Mouse (Mus musculus) liver, embryonic 14.5 days (tissue): ENCODE data around the gene Slc12a4. TPM values are rescaled to one million over a fixed set of nuclear protein-coding genes. Genes with fewer than 3 reads are reported as not detected.
"Not testable (repeated sequence)": the region's sequence is repeated elsewhere in the genome, so short reads cannot be mapped to it uniquely, and the experiment has no call there.

ENCODE experiments used
- ATAC-seq: fragments of 200-750 bp; cut with Nextera tagmentation; 2 replicates; pipeline ENCODE4 v1.8.0; 2017; ENCODE audit warnings: moderate number of reproducible peaks, mild to moderate bottlenecking, moderate library complexity; ENCODE audit not compliant: insufficient read depth
- DNase-seq, 3 experiments: peaks; one replicate each; pipeline ENCODE4 v3.0.0-alpha.2; 2012 to 2013; ENCODE audit warnings: low read depth in 3 of 3, low spot score in 3 of 3
- H3K27ac ChIP-seq: fragments of 300-500 bp; sonication (generic); 2 replicates; pipeline ENCODE4 v1.5.1; 2014; ENCODE audit warnings: moderate library complexity, mild to moderate bottlenecking, control low read depth, inconsistent platforms
- H3K27me3 ChIP-seq: fragments of 300-500 bp; sonication (generic); 2 replicates; pipeline ENCODE4 v1.6.1; 2014; ENCODE audit warnings: mild to moderate bottlenecking, low read length, moderate library complexity; ENCODE audit not compliant: control insufficient read depth, insufficient read depth
- H3K36me3 ChIP-seq: fragments of 300-500 bp; sonication (generic); replicated peaks from 2 replicates; pipeline ENCODE4 v1.6.1; 2014; ENCODE audit warnings: low read depth; ENCODE audit not compliant: control insufficient read depth, insufficient read depth
- H3K4me1 ChIP-seq, 2 experiments: fragments of 200-500 bp in 1 of 2; fragments of 300-500 bp in 1 of 2; sonication (generic) in 1 of 2; replicated peaks; 2 replicates each; pipeline ENCODE4 v1.6.1; 2012 to 2014; ENCODE audit warnings: antibody characterized with exemption in 1 of 2, inconsistent platforms in 1 of 2, low read length in 1 of 2; ENCODE audit not compliant: control insufficient read depth in 2 of 2, insufficient read depth in 2 of 2
- H3K4me2 ChIP-seq: fragments of 300-500 bp; sonication (generic); 2 replicates; pipeline ENCODE4 v1.6.1; 2014; ENCODE audit warnings: low read depth, mild to moderate bottlenecking, control low read depth, moderate library complexity
- H3K4me3 ChIP-seq, 2 experiments: fragments of 200-500 bp in 1 of 2; fragments of 300-500 bp in 1 of 2; sonication (generic) in 1 of 2; 2 replicates each; pipeline ENCODE4 v1.5.1; 2012 to 2014; ENCODE audit warnings: low read depth in 2 of 2, low read length in 2 of 2, mild to moderate bottlenecking in 2 of 2, control low read depth in 1 of 2, inconsistent platforms in 1 of 2, moderate library complexity in 1 of 2; ENCODE audit not compliant: insufficient read depth in 1 of 2
- H3K9ac ChIP-seq: fragments of 300-500 bp; sonication (generic); replicated peaks from 2 replicates; pipeline ENCODE4 v1.6.1; 2014; ENCODE audit warnings: mild to moderate bottlenecking, control low read depth, moderate library complexity
- H3K9me3 ChIP-seq: fragments of 300-500 bp; sonication (generic); 2 replicates; pipeline ENCODE4 v1.6.1; 2016; ENCODE audit warnings: low read length, mixed read lengths; ENCODE audit not compliant: control insufficient read depth
- CTCF ChIP-seq: IDR thresholded peaks from 2 replicates; pipeline ENCODE4 v1.5.1; 2016; ENCODE audit warnings: antibody characterized with exemption, low read depth, control low read depth
- EP300 ChIP-seq: IDR thresholded peaks from 2 replicates; pipeline ENCODE4 v1.6.1; 2016; ENCODE audit warnings: antibody characterized with exemption, low read depth
- WGBS: fragments of 180-500 bp; shearing (Covaris S2); extraction: QIAGEN DNeasy Blood & Tissue Kit; methylation state at CpG from one replicate; pipeline ENCODE4 v1.1.7; 2014; ENCODE audit not compliant: insufficient replicate concordance; 5-methylcytosine and 5-hydroxymethylcytosine counted together
- polyA plus RNA-seq, 2 experiments: library from polyadenylated mRNA; depleted of rRNA in 1 of 2; stranded (reverse) in 1 of 2; unstranded in 1 of 2; fragments of >200 nt; fragmentation: Nextera tagmentation in 1 of 2; extraction: Ambion mirVana in 1 of 2; gene quantifications; 2 replicates each; pipeline versions ENCODE4 v1.2.1 to v1.2.3; 2012 to 2014

The Slc12a4 gene
- polyA plus RNA-seq (2012; rRNA removed) (8.3 and 11.1 TPM in 2 replicates), polyA plus RNA-seq (2014; fragmentation: Nextera tagmentation; extraction: Ambion mirVana) (6.9 and 8.9 TPM in 2 replicates)

DNA sequence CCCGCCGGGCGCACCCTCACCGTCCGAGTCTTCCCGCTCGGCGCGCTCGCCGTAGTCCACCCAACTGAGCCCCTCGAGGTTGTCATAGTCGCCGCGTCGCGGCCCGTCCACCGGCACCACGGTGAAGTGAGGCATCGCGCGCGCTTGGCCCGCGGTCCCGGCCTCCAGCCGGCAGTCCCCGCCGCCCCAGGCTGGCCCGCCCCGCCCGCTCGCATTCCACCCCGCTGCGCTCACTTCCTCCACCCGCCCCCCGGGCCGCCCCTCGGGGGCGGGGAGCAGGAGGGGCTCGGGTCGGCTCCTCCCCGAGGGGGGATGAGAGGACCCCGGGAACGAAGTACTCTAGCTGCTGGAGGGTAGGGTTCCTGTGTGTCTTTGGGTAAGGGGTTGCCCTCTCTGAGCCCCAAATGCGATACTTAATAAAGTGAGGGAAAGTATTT is at the start of gene Slc12a4:
Gene Slc12a4, minus strand, starts transcription at position 193 of the 437 bp plus-strand sequence.
- no peaks in the 10 kb centered on the region for H3K27me3 ChIP-seq
- H3K4me2 ChIP-seq, result peak within 1 kb of the TSS; percentile 89
- peak within 1 kb of the TSS; percentile 81 for H3K27ac ChIP-seq
- no peaks in the 10 kb centered on the region for H3K36me3 ChIP-seq
- ATAC-seq (peak; percentile 74), DNase-seq (peak; percentile 54 to 63 (median 59))
- TF ChIP-seq EP300 (no peak), CTCF (no peak)
- peak within 1 kb of the TSS; percentile 84 for H3K9ac ChIP-seq
- peaks cover 19 to 41% of the 10 kb centered on the region in 2 experiments for H3K4me1 ChIP-seq
- under 1% methylated on average over 44 of the region's 47 CpGs for WGBS
- H3K4me3 ChIP-seq, result peak within 1 kb of the TSS; percentile 59 to 69
- no peaks in the 10 kb centered on the region for H3K9me3 ChIP-seq

DNA sequence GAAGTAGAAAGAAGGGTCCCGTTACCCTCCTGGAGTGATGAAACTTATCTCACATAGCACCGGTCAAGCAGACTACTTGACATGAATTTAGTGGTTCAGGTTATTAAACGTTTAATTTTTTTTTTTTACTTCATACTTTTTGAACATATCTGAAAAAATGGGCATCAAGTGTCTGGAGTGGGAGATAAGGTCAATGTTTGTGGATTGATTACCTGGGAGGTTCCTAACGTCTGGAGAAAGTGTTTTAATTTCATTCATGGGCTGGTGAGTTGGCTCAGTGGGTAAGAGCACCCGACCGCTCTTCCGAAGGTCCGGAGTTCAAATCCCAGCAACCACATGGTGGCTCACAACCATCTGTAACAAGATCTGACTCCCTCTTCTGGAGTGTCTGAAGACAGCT is 46.3 kb upstream of the Slc12a4 start:
- H3K9me3 ChIP-seq, H3K36me3 ChIP-seq, H3K27me3 ChIP-seq: not testable (repeated sequence)
- peak; percentile 53 for TF ChIP-seq EP300
- 32% methylated on average over 8 of the region's 8 CpGs for WGBS
- DNase-seq, result peak; percentile 47 to 68 (median 59)
- Histone ChIP-seq H3K9ac (peak overlapping the region; percentile 74), H3K4me3 (peak overlapping the region; percentile 71 to 75), H3K4me1 (peaks cover 14 to 18% of the 10 kb centered on the region in 2 experiments), H3K4me2 (peak overlapping the region; percentile 88), H3K27ac (peak overlapping the region; percentile 89)
- peak; percentile 52; the same call in 1 of the 2 replicates for ATAC-seq

DNA sequence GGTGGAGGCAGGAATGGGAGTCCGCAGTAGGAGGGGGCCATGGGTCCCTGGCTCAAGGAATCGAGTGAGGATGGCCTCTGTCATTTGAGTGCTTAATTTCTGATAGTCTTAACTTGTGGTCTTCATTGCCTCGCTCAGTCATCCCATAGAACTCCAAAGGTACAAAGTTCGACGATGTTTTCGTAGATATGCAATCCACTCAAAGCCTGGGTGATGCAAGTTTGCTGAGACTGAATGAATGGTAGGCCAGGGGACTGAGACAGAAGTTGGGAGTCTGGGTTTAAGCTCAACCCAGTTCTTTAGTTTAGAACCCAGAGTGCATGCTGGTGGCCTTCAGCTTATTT is 45.7 kb upstream of the Slc12a4 start, which contains the start of gene Ddx28:
Gene Ddx28, minus strand, starts transcription at position 240 of the 344 bp plus-strand sequence.
- peak within 1 kb of the TSS; percentile 88 for H3K4me2 ChIP-seq
- no peaks in the 10 kb centered on the region for H3K27me3 ChIP-seq
- TF ChIP-seq CTCF, result no peak
- TF ChIP-seq EP300, result no peak
- peak within 1 kb of the TSS; percentile 74 for H3K9ac ChIP-seq
- peak within 1 kb of the TSS; percentile 89 for H3K27ac ChIP-seq
- H3K4me1 ChIP-seq, result peaks cover 13 to 15% of the 10 kb centered on the region in 2 experiments
- peak within 1 kb of the TSS; percentile 71 to 75 for H3K4me3 ChIP-seq
- DNase-seq (no peak), ATAC-seq (peak; percentile 43)
- WGBS, result under 1% methylated on average over 6 of the region's 6 CpGs
- H3K9me3 ChIP-seq, result no peaks in the 10 kb centered on the region
- H3K36me3 ChIP-seq, result no peaks in the 10 kb centered on the region; the same call in 1 of the 2 replicates

DNA sequence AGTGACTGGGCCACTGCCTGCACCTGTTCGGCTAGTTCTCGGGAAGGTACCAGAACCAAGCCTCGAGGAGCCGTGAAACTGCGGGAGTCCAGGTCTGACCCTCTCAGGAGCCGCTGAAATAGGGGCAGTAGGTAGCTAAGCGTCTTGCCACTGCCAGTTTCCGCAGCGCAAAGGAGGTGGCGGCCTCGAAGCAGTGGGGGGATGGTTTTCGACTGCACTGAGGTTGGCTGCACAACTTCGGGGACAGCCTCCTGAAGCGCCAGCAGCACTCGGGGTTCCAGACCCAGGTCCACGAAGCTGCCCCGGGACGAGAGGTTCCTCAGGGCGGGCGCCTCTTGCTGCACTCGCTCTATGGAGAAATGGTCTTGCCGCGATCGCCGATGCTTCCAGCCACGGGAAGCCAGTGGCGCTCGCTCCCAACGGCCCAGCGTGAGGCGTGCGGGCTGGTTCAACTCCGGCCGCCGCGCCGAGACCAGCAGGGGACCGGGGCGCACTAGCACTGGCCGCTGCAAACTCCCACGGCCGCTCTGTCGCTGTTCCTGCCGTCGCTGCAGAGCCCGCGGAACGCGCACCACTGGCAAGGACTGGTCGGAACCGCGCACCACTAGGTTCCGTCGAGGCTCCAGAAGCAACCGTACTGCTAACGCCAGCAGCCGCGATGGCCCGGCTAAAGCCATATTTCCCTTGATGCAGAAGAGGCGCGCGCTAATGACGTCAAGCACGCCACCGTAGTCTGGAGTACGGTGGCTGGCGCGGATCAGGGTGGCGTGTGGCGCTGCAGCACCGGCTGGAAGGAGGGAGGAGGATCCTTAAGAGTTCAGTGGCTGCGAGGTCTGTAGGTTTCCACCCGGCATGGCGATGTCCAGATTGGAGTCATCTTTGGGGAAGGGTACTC is 45.1 kb upstream of the Slc12a4 start:
- Histone ChIP-seq H3K36me3 (no peaks in the 10 kb centered on the region; the same call in 1 of the 2 replicates), H3K4me3 (peak overlapping the region; percentile 71 to 75), H3K9ac (peak overlapping the region; percentile 74), H3K27me3 (no peaks in the 10 kb centered on the region), H3K4me1 (peaks cover 11 to 13% of the 10 kb centered on the region in 2 experiments), H3K27ac (peak overlapping the region; percentile 89), H3K4me2 (peak overlapping the region; percentile 88), H3K9me3 (no peaks in the 10 kb centered on the region)
- TF ChIP-seq EP300, result no peak
- TF ChIP-seq CTCF, result peak; percentile 21; the same call in 1 of the 2 replicates
- WGBS, result under 1% methylated on average over 74 of the region's 74 CpGs
- ATAC-seq, result peak; percentile 91
- DNase-seq, result peak; percentile 87 to 89 (median 88)

DNA sequence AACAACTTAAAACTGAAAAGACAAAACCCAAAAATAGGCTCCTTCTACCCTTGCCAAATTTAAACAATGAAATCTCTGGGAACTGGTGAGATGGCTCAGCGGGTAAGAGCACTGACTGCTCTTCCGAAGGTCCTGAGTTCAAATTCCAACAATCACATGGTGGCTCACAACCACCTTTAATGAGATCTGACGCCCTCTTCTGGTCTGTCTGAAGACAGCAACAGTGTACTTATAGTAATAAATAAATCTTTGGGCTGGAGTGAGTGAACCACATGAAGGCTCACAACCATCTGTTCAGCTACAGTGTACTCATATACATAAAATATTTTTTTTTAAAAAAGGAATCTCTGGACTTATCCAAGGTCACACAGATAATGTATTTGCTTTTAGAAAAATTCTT is 42.0 kb upstream of the Slc12a4 start:
- not testable (repeated sequence) for H3K4me3 ChIP-seq, H3K27ac ChIP-seq, ATAC-seq, H3K9ac ChIP-seq, H3K4me2 ChIP-seq, H3K9me3 ChIP-seq, H3K27me3 ChIP-seq, DNase-seq, H3K36me3 ChIP-seq
- peaks cover 10 to 13% of the 10 kb centered on the region in 2 experiments for H3K4me1 ChIP-seq
- WGBS, result 61% methylated on average over 3 of the region's 3 CpGs
